Mouse (Mus musculus): ENCODE data around the gene Gm20518. TPM values are rescaled to one million over a fixed set of nuclear protein-coding genes. Genes with fewer than 3 reads are reported as not detected.
A peak's percentile ranks its signal among the peaks of the same experiment; 100 is the strongest.

Gm20518 gene
- polyA plus RNA-seq, 1 experiment = 0.07 TPM

DNA sequence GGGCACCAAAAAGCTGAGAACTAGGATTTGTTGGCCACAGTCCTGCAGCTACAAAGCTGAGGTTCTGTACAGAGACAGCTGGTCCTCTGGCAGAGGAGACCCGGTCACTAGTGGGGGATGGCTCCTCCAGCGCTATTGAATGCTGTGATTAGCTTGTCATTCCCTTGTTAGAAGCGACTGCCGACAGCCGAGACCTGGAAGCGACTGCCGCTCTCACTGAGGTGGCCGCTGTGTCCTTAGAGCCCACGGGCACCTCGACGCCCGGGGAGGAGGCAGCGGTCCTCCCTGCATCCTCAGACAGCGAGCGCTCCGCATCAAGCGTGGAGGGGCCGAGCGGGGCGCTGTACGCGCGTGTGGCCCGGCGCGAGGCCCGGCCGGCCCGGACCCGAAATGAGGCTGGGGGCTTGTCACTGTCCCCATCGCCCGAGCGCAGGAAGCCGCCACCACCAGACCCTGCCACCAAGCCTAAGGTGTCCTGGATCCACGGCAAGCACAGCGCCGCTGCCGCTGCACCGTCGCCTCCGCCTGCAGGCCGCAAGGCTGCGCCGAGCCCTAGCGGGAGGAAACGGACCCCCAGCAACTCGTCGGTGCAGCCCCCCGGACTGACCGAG lies 84.8 kb downstream of the Gm20518 start:
- Histone ChIP-seq H3K36me3 (ENCODE audit: control insufficient read depth) (no peaks in the 10 kb centered on the region), H3K4me3 (replicated peaks) (peak overlapping the region; percentile 55), H3K9me3 (ENCODE audit: control insufficient read depth, low read length) (peaks cover 30% of the 10 kb centered on the region; the same call in 1 of the 2 replicates), H3K4me1 (ENCODE audit: control insufficient read depth) (peaks cover 33% of the 10 kb centered on the region), H3K27me3 (ENCODE audit: control insufficient read depth) (peaks cover 96% of the 10 kb centered on the region)
- no peak for TF ChIP-seq GATA1 (IDR thresholded peaks at IDR 0.05; ENCODE audit: low read length)
- no peak for TF ChIP-seq TAL1 (IDR thresholded peaks at IDR 0.05; ENCODE audit: low read length)

DNA sequence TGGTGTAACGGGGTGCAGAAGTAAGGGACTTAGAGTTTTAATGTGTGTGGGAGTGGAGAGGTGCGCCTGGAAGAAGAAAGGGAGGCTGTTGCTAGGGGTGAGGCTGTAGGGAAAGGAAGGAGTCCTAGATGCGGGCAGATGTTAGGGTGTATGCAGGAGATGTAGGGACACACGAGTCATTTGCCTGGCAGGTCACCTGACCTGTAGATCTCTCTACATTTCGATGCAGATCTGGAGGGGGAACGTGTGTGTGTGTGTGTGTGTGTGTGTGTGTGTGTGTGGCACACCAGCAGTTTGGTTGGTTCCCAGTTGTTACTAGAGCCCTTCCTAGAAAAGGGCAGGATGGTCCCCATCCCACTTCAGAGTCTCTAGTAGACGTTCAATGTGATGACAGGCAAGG lies 86.5 kb downstream of the Gm20518 start:
- H3K4me1 ChIP-seq (ENCODE audit: control insufficient read depth) = peaks cover 33% of the 10 kb centered on the region
- peaks cover 30% of the 10 kb centered on the region; the same call in 1 of the 2 replicates for H3K9me3 ChIP-seq (ENCODE audit: control insufficient read depth, low read length)
- TF ChIP-seq GATA1 (IDR thresholded peaks at IDR 0.05; ENCODE audit: low read length) (no peak), TAL1 (IDR thresholded peaks at IDR 0.05; ENCODE audit: low read length) (no peak)
- no peak overlapping the region for H3K4me3 ChIP-seq (replicated peaks)
- H3K27me3 ChIP-seq (ENCODE audit: control insufficient read depth) = peaks cover 99% of the 10 kb centered on the region
- H3K36me3 ChIP-seq (ENCODE audit: control insufficient read depth) = no peaks in the 10 kb centered on the region

DNA sequence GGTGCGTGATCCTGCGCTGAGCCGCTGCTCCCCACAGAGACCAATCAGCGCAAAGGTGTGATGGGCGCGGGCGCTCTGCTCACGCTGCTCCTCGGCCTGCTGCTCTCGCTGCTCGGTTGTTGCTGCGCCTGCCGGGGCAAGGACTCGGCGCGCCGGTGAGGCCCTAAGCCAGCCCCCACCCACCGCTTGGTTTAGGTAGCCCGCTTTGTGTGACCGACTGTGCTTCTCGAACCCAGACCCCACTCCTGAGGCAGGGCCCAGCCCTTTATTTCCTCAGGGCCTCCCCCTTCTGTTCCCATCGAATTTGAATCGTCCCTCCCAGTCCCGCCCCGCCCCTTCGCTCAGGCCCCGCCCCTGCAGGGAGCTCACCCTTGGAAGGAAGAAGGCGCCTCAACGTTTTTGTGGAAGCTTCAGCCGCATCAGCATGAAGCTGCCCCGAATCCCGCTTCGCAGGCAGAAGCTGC lies 87.0 kb downstream of the Gm20518 start:
- peaks cover 99% of the 10 kb centered on the region for H3K27me3 ChIP-seq (ENCODE audit: control insufficient read depth)
- TF ChIP-seq TAL1 (IDR thresholded peaks at IDR 0.05; ENCODE audit: low read length) (no peak), GATA1 (IDR thresholded peaks at IDR 0.05; ENCODE audit: low read length) (no peak)
- peak overlapping the region; percentile 41 for H3K4me3 ChIP-seq (replicated peaks)
- peaks cover 33% of the 10 kb centered on the region for H3K4me1 ChIP-seq (ENCODE audit: control insufficient read depth)
- no peaks in the 10 kb centered on the region for H3K36me3 ChIP-seq (ENCODE audit: control insufficient read depth)
- peaks cover 30% of the 10 kb centered on the region; the same call in 1 of the 2 replicates for H3K9me3 ChIP-seq (ENCODE audit: control insufficient read depth, low read length)

DNA sequence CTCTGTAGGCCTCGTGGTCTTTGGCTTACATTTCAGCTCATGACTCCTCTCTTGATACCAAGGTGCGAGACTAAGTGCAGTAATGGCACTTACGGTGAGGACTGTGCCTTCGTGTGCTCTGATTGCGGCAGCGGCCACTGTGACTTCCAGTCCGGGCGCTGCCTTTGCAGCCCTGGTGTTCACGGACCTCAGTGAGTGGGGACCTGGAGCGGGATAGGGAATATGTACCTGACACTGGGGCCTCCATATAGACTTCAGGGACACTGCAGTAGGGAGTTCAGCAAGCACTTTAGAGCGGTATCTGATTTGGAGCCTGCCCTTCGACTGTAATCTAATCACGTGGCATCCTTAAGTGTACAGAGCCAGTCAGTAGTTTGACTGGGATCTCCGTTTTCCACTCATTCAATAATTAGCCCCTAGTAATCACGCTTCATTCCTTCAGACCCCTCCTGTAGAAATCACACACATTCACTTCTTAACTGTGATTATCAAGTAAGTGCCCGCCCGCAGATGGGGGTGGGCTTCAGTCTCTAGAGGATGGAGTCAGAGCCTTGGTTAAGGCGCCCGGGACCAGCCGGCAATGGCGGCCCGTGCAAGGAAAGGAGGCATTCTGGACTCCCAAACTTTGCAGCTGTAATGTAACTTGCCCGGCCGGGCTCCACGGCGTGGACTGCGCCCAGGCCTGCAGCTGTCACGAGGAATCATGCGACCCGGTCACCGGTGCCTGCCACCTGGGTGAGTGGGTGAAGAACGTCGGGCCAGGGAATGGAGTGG lies 87.6 kb downstream of the Gm20518 start:
- no peaks in the 10 kb centered on the region for H3K36me3 ChIP-seq (ENCODE audit: control insufficient read depth)
- peaks cover 30% of the 10 kb centered on the region; the same call in 1 of the 2 replicates for H3K9me3 ChIP-seq (ENCODE audit: control insufficient read depth, low read length)
- H3K27me3 ChIP-seq (ENCODE audit: control insufficient read depth) = peaks cover 99% of the 10 kb centered on the region
- TF ChIP-seq GATA1 (IDR thresholded peaks at IDR 0.05; ENCODE audit: low read length) (no peak), TAL1 (IDR thresholded peaks at IDR 0.05; ENCODE audit: low read length) (no peak)
- peak overlapping the region; percentile 41 for H3K4me3 ChIP-seq (replicated peaks)
- peaks cover 33% of the 10 kb centered on the region for H3K4me1 ChIP-seq (ENCODE audit: control insufficient read depth)

DNA sequence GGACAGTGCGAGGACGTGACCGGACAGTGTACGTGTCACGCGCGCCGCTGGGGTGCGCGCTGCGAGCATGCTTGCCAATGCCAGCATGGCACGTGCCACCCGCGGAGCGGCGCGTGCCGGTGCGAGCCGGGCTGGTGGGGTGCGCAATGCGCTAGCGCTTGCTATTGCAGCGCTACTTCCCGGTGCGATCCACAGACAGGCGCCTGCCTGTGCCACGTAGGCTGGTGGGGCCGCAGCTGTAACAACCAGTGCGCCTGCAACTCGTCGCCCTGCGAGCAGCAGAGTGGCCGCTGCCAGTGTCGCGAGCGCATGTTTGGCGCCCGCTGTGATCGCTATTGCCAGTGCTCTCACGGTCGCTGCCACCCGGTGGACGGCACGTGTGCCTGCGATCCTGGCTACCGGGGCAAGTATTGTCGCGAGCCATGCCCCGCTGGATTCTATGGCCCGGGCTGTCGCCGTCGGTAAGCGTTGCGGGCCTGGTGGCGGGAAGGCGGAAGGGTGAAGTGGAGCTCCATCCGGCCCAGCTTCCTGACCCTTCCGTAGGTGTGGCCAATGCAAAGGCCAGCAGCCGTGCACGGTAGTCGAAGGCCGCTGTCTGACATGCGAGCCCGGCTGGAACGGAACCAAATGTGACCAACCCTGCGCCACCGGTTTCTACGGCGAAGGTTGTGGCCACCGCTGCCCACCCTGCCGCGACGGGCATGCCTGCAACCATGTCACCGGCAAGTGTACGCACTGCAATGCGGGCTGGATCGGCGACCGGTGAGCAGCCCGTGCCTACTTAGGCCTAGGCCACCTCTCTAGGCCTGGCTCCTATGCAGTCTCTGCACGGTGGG lies 88.4 kb downstream of the Gm20518 start:
- peaks cover 33% of the 10 kb centered on the region for H3K4me1 ChIP-seq (ENCODE audit: control insufficient read depth)
- peaks cover 100% of the 10 kb centered on the region for H3K27me3 ChIP-seq (ENCODE audit: control insufficient read depth)

DNA sequence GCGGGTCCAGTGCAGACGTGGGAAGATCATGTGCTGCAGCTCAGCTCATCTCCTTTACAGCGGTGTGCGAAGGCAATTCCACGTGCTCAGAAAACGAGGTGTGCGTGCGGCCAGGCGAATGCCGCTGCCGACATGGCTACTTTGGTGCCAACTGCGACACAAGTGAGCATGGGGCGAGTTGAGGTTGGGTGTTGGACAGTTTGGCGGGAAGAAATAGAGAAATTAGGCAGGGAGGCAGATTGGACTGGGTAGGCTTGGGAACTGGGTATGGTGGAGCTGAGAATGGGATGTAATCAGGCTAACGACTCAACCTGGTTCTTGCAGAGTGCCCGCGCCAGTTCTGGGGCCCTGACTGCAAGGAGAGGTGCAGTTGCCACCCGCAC lies 89.0 kb downstream of the Gm20518 start:
- H3K4me1 ChIP-seq (ENCODE audit: control insufficient read depth) = peaks cover 29% of the 10 kb centered on the region

More for the DNA sequence above, 88.4 kb downstream of the Gm20518 start:
- Histone ChIP-seq H3K36me3 (ENCODE audit: control insufficient read depth) (no peaks in the 10 kb centered on the region), H3K9me3 (ENCODE audit: control insufficient read depth, low read length) (peaks cover 30% of the 10 kb centered on the region; the same call in 1 of the 2 replicates), H3K4me3 (replicated peaks) (peak overlapping the region; percentile 3)
- TF ChIP-seq GATA1 (IDR thresholded peaks at IDR 0.05; ENCODE audit: low read length) (no peak), TAL1 (IDR thresholded peaks at IDR 0.05; ENCODE audit: low read length) (no peak)

DNA sequence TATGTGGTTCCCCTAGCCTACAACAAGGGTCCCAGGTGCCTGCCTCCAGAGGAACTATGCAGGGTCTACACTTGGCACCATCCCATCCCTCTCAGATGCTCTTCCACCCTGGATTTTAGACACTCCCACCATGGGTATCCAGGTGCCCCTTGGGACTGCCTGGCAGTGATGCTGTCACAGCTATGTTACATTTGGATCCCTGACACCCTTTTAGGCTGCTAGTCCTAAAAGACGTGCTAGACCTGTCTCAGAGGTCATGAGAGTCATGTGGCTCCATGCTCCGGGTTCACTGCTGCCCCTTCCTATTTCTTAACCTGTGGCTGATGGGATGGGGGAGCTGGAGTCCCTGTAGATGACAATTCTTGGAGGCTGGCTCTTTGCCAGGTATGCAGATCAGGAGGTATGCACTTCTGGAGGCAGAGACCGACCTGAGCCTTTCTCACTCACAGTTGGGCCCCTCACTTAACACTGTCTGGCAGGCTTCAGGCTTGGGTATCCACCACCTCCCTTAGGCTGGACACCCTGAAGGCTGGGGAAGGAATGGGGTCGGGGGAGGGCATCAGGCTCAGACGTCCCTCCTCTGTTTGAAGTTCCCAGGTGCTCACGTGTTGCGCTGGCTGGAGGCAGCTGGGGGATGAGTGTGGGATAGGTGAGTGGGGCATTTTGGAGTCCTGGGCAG lies 89.6 kb downstream of the Gm20518 start:
- Histone ChIP-seq H3K4me3 (replicated peaks) (no peak overlapping the region), H3K4me1 (ENCODE audit: control insufficient read depth) (peaks cover 25% of the 10 kb centered on the region), H3K9me3 (ENCODE audit: control insufficient read depth, low read length) (peaks cover 35% of the 10 kb centered on the region), H3K27me3 (ENCODE audit: control insufficient read depth) (peaks cover 100% of the 10 kb centered on the region), H3K36me3 (ENCODE audit: control insufficient read depth) (no peaks in the 10 kb centered on the region)
- TF ChIP-seq TAL1 (IDR thresholded peaks at IDR 0.05; ENCODE audit: low read length) (no peak), GATA1 (IDR thresholded peaks at IDR 0.05; ENCODE audit: low read length) (no peak)

More for the DNA sequence above, 89.0 kb downstream of the Gm20518 start:
- no peak overlapping the region for H3K4me3 ChIP-seq (replicated peaks)
- peaks cover 35% of the 10 kb centered on the region for H3K9me3 ChIP-seq (ENCODE audit: control insufficient read depth, low read length)
- H3K36me3 ChIP-seq (ENCODE audit: control insufficient read depth) = no peaks in the 10 kb centered on the region
- no peak for TF ChIP-seq TAL1 (IDR thresholded peaks at IDR 0.05; ENCODE audit: low read length)
- no peak for TF ChIP-seq GATA1 (IDR thresholded peaks at IDR 0.05; ENCODE audit: low read length)
- H3K27me3 ChIP-seq (ENCODE audit: control insufficient read depth) = peaks cover 100% of the 10 kb centered on the region

DNA sequence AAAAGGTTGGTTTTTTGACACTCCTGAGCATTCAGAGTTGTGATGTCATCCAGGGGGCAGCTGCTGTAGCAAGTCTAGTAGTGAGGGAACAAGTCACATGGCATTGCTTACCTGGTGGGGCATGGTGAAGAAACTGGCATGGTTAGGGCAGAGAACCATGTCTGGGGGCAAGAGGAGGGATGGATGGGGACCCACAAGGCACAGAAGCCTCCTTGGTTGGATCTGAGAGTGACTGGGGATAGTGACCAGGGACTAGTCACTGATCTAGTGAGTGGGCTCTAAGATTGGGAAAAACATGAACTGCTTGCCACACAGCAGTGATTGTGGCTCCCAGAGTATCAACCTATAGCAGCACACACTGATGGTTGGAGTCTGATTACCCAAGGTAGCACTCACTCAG lies 91.9 kb downstream of the Gm20518 start:
- peaks cover 28% of the 10 kb centered on the region for H3K9me3 ChIP-seq (ENCODE audit: control insufficient read depth, low read length)
- H3K36me3 ChIP-seq (ENCODE audit: control insufficient read depth) = no peaks in the 10 kb centered on the region
- peaks cover 97% of the 10 kb centered on the region for H3K27me3 ChIP-seq (ENCODE audit: control insufficient read depth)
- H3K4me3 ChIP-seq (replicated peaks) = no peak overlapping the region
- TF ChIP-seq TAL1 (IDR thresholded peaks at IDR 0.05; ENCODE audit: low read length) (no peak), GATA1 (IDR thresholded peaks at IDR 0.05; ENCODE audit: low read length) (no peak)
- peaks cover 15% of the 10 kb centered on the region for H3K4me1 ChIP-seq (ENCODE audit: control insufficient read depth)

Data from erythroblast, embryonic 14.5 days (primary cell).